Mouse (Mus musculus): ENCODE results near the gene Ggcx.

GRCm38 (mm10) chr6:72465361-72466157 is 51.5 kb downstream of the Ggcx start:
- TF ChIP-seq POLR2A (IDR thresholded peaks at IDR 0.05; ENCODE audit: borderline replicate concordance, extremely low read depth, insufficient read depth, insufficient read length, poor library complexity, severe bottlenecking) (no peak), CTCF (IDR thresholded peaks at IDR 0.05; ENCODE audit: borderline replicate concordance, extremely low read depth, insufficient read depth, insufficient read length) (no peak)
